11 mouse cellular contexts compared by ENCODE assay signal in the genomic region with DNA sequence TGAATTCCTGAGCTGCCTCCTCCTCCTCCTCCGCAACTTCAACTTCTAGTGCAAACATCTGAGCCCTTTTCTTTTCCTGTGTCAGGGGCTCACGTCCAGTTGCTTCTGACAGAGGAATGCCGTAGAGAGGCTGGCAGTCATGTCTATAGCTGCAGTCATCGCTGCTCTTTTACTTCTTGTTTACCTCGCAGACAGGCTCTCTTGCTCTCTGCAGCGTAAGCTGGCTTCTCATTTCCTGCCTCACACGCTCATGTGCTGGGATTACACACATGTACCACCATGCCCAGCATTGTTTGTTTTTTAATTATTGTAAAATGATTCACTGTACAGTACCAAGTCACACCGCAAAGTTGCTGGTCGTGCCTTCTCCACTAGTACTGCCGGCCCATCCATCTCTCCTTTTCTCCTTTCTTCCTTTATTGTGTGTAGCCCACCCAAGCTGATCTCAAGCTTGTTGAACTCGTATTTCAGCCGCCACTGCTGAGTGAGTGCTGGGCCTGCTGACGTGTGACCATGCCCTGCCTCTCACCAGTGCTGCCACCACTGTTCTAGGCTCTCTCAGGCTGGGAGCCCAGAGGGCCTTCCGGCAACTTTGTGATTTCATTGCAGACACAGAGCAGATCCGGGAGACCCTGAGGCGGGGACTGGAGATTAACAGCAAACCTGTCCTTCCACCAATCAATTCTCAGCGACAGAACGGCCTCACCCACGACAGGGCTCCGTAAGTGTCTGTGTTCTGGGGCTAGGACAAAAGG. TPM values are rescaled to one million over a fixed set of nuclear protein-coding genes. Genes with fewer than 3 reads are reported as not detected.
DNase-seq lines count a peak whose midpoint lies in the region; ATAC-seq and TF ChIP-seq lines count a peak whose summit lies in the region.
"Had no signal": no experiment of that assay in that cellular context is flagged by ENCODE, and none has a peak within 500 bp of the region (broad histone marks: within the 10 kb centered on the region; RNA-seq: fewer than 3 reads in every experiment).

No protein-coding gene starts in this region.

- no peak overlapping the region for H3K9ac ChIP-seq in embryonic facial prominence, embryonic 11.5 days (replicated peaks; ENCODE audit: low read length)
- peak overlapping the region; percentile 42 for H3K9ac ChIP-seq in intestine, postnatal 0 days (ENCODE audit: low read depth, low read length)
- 0 out of 2 replicates have a peak overlapping the region, but pooled peaks have one; percentile 3 for H3K9ac ChIP-seq in midbrain, embryonic 13.5 days (replicated peaks)

- DNase-seq in kidney, adult 2 months = no peak
- DNase-seq in kidney, adult 18-20 months = no peak
- no peak for DNase-seq in embryonic facial prominence, embryonic 11.5 days (ENCODE audit: low spot score)
- DNase-seq in embryo, embryonic 9.5 days (ENCODE audit: extremely low spot score) = no peak
- DNase-seq in urinary bladder, postnatal 36 days (ENCODE audit: low spot score in 2 of 2) = no peak
- no peak for DNase-seq in cerebellum, adult 9-10 months
- DNase-seq: cerebellum, postnatal 10 days had no signal

- no peak for ATAC-seq in embryonic facial prominence, embryonic 11.5 days (replicated peaks; ENCODE audit: insufficient number of reproducible peaks, low FRiP score, low TSS enrichment, low read depth)
- no peak for ATAC-seq in intestine, postnatal 0 days
- no peak for ATAC-seq in midbrain, embryonic 13.5 days

- H3K4me2 ChIP-seq in embryonic facial prominence, embryonic 11.5 days (ENCODE audit: low read depth, low read length) = no peak overlapping the region
- H3K4me2 ChIP-seq in intestine, postnatal 0 days (replicated peaks; ENCODE audit: low read depth) = 0 out of 2 replicates have a peak overlapping the region, but pooled peaks have one; percentile 13
- H3K4me2 ChIP-seq in midbrain, embryonic 13.5 days (replicated peaks) = no peak overlapping the region

- H3K9me3 ChIP-seq in embryonic facial prominence, embryonic 11.5 days (replicated peaks; ENCODE audit: control insufficient read depth, low read length) = no peaks in the 10 kb centered on the region
- H3K9me3 ChIP-seq in intestine, postnatal 0 days (ENCODE audit: control insufficient read depth) = no peaks in the 10 kb centered on the region
- no peaks in the 10 kb centered on the region for H3K9me3 ChIP-seq in midbrain, embryonic 13.5 days
- H3K9me3 ChIP-seq: G1E had no signal

- no peak for TF ChIP-seq POLR2A in kidney, adult 2 months (IDR thresholded peaks at IDR 0.05; ENCODE audit: low read depth, low read length)

- no peak for TF ChIP-seq CTCF in kidney, adult 2 months (conservative IDR thresholded peaks at IDR 0.05; ENCODE audit: insufficient read depth, insufficient read length, low read depth, low read length)
- TF ChIP-seq CTCF in intestine, postnatal 0 days (IDR thresholded peaks at IDR 0.05; ENCODE audit: low read depth) = no peak

- H3K36me3 ChIP-seq in kidney, adult 2 months (ENCODE audit: control insufficient read depth, insufficient read depth, low read length) = 0 out of 2 replicates have a peak, but pooled peaks cover 1% of the 10 kb centered on the region
- H3K36me3 ChIP-seq in embryonic facial prominence, embryonic 11.5 days (replicated peaks; ENCODE audit: control insufficient read depth, insufficient read depth, low read depth, low read length) = peaks cover 4% of the 10 kb centered on the region; the same call in 1 of the 2 replicates
- H3K36me3 ChIP-seq in intestine, postnatal 0 days (ENCODE audit: control insufficient read depth, insufficient read depth) = peaks cover 15% of the 10 kb centered on the region
- H3K36me3 ChIP-seq in midbrain, embryonic 13.5 days = peaks cover 51% of the 10 kb centered on the region

- peak overlapping the region; percentile 74 for H3K27ac ChIP-seq in kidney, adult 2 months (ENCODE audit: insufficient read depth, low read depth, low read length)
- H3K27ac ChIP-seq in embryonic facial prominence, embryonic 11.5 days (replicated peaks; ENCODE audit: low read depth, low read length) = peak overlapping the region; percentile 38
- peak overlapping the region; percentile 94 for H3K27ac ChIP-seq in intestine, postnatal 0 days (ENCODE audit: low read depth, low read length)
- H3K27ac ChIP-seq in midbrain, embryonic 13.5 days = peak overlapping the region; percentile 61; the same call in 1 of the 2 replicates

- no peak overlapping the region for H3K4me3 ChIP-seq in kidney, adult 2 months (ENCODE audit: insufficient read depth, low read depth, low read length)
- H3K4me3 ChIP-seq in embryonic facial prominence, embryonic 11.5 days (ENCODE audit: low read depth, low read length) = no peak overlapping the region
- H3K4me3 ChIP-seq in intestine, postnatal 0 days (ENCODE audit: low read depth, low read length) = no peak overlapping the region
- no peak overlapping the region for H3K4me3 ChIP-seq in midbrain, embryonic 13.5 days (replicated peaks)
- H3K4me3 ChIP-seq: myocyte had no signal

- peaks cover 53% of the 10 kb centered on the region for H3K4me1 ChIP-seq in kidney, adult 2 months (ENCODE audit: control insufficient read depth, insufficient read depth, low read length)
- no peaks in the 10 kb centered on the region; the same call in 1 of the 2 replicates for H3K4me1 ChIP-seq in embryonic facial prominence, embryonic 11.5 days (ENCODE audit: control insufficient read depth, insufficient read depth, low read length)
- H3K4me1 ChIP-seq in intestine, postnatal 0 days (replicated peaks; ENCODE audit: control insufficient read depth, insufficient read depth, low read length) = peaks cover 11% of the 10 kb centered on the region
- H3K4me1 ChIP-seq in midbrain, embryonic 13.5 days (replicated peaks) = peaks cover 26% of the 10 kb centered on the region

- H3K27me3 ChIP-seq in kidney, adult 2 months (replicated peaks; ENCODE audit: control insufficient read depth, insufficient read depth, low read length) = no peaks in the 10 kb centered on the region
- H3K27me3 ChIP-seq in embryonic facial prominence, embryonic 11.5 days (ENCODE audit: control insufficient read depth, insufficient read depth, low read length) = no peaks in the 10 kb centered on the region
- H3K27me3 ChIP-seq in intestine, postnatal 0 days (replicated peaks; ENCODE audit: control insufficient read depth, insufficient read depth, low read length) = no peaks in the 10 kb centered on the region
- H3K27me3 ChIP-seq in midbrain, embryonic 13.5 days = no peaks in the 10 kb centered on the region

- WGBS in kidney, adult 2 months = 28% methylated on average over 20 of the region's 20 CpGs
- WGBS in embryonic facial prominence, embryonic 11.5 days = 61% methylated on average over 20 of the region's 20 CpGs
- WGBS in intestine, postnatal 0 days = 32% methylated on average over 20 of the region's 20 CpGs
- 68% methylated on average over 20 of the region's 20 CpGs for WGBS in midbrain, embryonic 13.5 days

RNA-seq across cellular contexts. Expression of gene Trim8, which starts 47.2 kb away (rescaled TPM):
- 41.3 and 43.6 TPM in 2 replicates for polyA plus RNA-seq in kidney, adult 2 months (2012; rRNA removed)
- 17.8 and 18.6 TPM in 2 replicates for polyA plus RNA-seq in embryonic facial prominence, embryonic 11.5 days (2014; fragmentation: Nextera tagmentation; extraction: Ambion mirVana)
- 16.7 and 17.1 TPM in 2 replicates for polyA plus RNA-seq in intestine, postnatal 0 days (2015; fragmentation: Nextera tagmentation; extraction: Ambion mirVana)
- polyA plus RNA-seq in midbrain, embryonic 13.5 days (2015; fragmentation: Nextera tagmentation; extraction: Ambion mirVana) = 27.7 and 33.0 TPM in 2 replicates

RNA-seq across cellular contexts. Expression of gene Sufu, which starts 57.6 kb away (rescaled TPM):
- 38.2 and 39.7 TPM in 2 replicates for polyA plus RNA-seq in kidney, adult 2 months (2012; rRNA removed)
- 32.7 and 36.3 TPM in 2 replicates for polyA plus RNA-seq in embryonic facial prominence, embryonic 11.5 days (2014; fragmentation: Nextera tagmentation; extraction: Ambion mirVana)
- 9.0 and 9.5 TPM in 2 replicates for polyA plus RNA-seq in intestine, postnatal 0 days (2015; fragmentation: Nextera tagmentation; extraction: Ambion mirVana)
- polyA plus RNA-seq in midbrain, embryonic 13.5 days (2015; fragmentation: Nextera tagmentation; extraction: Ambion mirVana) = 27.7 and 28.6 TPM in 2 replicates

RNA-seq across cellular contexts. Expression of gene Actr1a, which starts 58.8 kb away (rescaled TPM):
- 73.8 and 80.4 TPM in 2 replicates for polyA plus RNA-seq in kidney, adult 2 months (2012; rRNA removed)
- 171 and 182 TPM in 2 replicates for polyA plus RNA-seq in embryonic facial prominence, embryonic 11.5 days (2014; fragmentation: Nextera tagmentation; extraction: Ambion mirVana)
- polyA plus RNA-seq in intestine, postnatal 0 days (2015; fragmentation: Nextera tagmentation; extraction: Ambion mirVana) = 100 and 103 TPM in 2 replicates
- 331 and 333 TPM in 2 replicates for polyA plus RNA-seq in midbrain, embryonic 13.5 days (2015; fragmentation: Nextera tagmentation; extraction: Ambion mirVana)

Comparison
In these comparisons a context has a peak if more than half of its experiments do, and no peak if none do; other contexts are left out.
1. H3K27ac ChIP-seq: peak in every context shown above with its lines; median percentile 94 in intestine, postnatal 0 days; 74 in kidney, adult 2 months; 61 in midbrain, embryonic 13.5 days; 38 in embryonic facial prominence, embryonic 11.5 days.